Comparison of ENCODE assay signal across 30 mouse cellular contexts in the genomic region with DNA sequence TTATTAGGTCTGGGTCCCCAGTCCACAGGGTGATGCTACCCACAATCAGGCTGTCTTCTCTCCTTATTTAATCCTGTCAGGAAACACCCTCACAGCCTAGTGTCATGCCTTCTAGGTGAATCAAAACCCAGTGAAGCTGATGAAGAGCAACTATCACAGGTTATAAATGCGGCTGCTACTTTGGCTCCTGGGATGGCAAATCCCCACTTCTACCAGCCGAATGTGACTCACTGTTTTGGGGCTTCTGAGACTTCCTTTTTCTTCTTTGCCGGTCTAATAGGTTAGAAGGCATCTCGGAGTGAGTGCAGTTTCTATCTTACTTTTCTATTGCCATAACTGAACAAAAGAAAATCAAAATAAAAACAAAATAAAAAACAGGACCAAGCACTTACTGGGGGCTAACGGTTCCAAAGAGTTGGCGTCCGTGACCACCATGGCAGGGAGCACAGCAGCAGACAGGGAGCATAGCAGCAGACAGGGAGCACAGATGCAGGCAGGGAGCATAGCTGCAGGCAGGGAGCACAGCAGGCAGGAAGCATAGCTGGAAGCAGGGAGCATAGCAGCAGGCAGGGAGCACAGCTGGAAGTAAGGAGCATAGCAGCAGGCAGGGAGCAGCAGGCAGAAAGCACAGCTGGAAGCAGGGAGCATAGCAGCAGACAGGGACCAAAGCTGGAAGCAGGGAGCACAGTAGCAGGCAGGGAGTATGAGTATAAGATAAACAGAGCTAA. TPM values are rescaled to one million over a fixed set of nuclear protein-coding genes. Genes with fewer than 3 reads are reported as not detected.
A peak's percentile ranks its signal among the peaks of the same experiment; 100 is the strongest.
DNase-seq lines count a peak whose midpoint lies in the region; ATAC-seq and TF ChIP-seq lines count a peak whose summit lies in the region.
"Had no signal": no experiment of that assay in that cellular context is flagged by ENCODE, and none has a peak within 500 bp of the region (broad histone marks: within the 10 kb centered on the region; RNA-seq: fewer than 3 reads in every experiment).

No protein-coding gene starts in this region.

- no peak for DNase-seq in liver, postnatal 0 days
- DNase-seq in liver, embryonic 11.5 days (ENCODE audit: low spot score), result no peak
- DNase-seq in cerebellum, postnatal 25 days, result no peak
- no peak for DNase-seq in adipocyte (ENCODE audit: low spot score)
- DNase-seq in left cerebral cortex, postnatal 25 days (ENCODE audit: low spot score in 2 of 2), result no peak
- no peak for DNase-seq in cerebellum, adult 18-20 months
- DNase-seq: adrenal gland, adult 8-10 months; cerebellum, adult 11-12 months; cerebellum, postnatal 10 days; gastrocnemius, postnatal 36 days; heart, adult 18-20 months; heart, postnatal 4 days; kidney, adult 8-10 months; kidney, postnatal 10 days; layer of hippocampus, postnatal 36 days; lung, postnatal 36 days; right cerebral cortex, adult 18-20 months; spleen, adult 18-20 months had no signal

- no peaks in the 10 kb centered on the region for H3K27me3 ChIP-seq in liver, postnatal 0 days (ENCODE audit: insufficient read depth, low read length)
- no peaks in the 10 kb centered on the region for H3K27me3 ChIP-seq in liver, embryonic 11.5 days (replicated peaks; ENCODE audit: control insufficient read depth, insufficient read depth, low read length)
- H3K27me3 ChIP-seq: embryonic facial prominence, embryonic 13.5 days; forebrain, embryonic 15.5 days; hindbrain, embryonic 13.5 days; limb, embryonic 12.5 days; midbrain, embryonic 15.5 days had no signal

- TF ChIP-seq CTCF in liver, postnatal 0 days (IDR thresholded peaks at IDR 0.05; ENCODE audit: low read depth), result no peak
- TF ChIP-seq CTCF in bone marrow, adult 2 months (IDR thresholded peaks at IDR 0.05; ENCODE audit: control insufficient read depth, insufficient read depth, low read length), result no peak

- H3K9ac ChIP-seq in liver, postnatal 0 days (replicated peaks), result no peak overlapping the region
- no peak overlapping the region for H3K9ac ChIP-seq in liver, embryonic 11.5 days (ENCODE audit: low read depth, low read length)
- H3K9ac ChIP-seq: embryonic facial prominence, embryonic 13.5 days; forebrain, embryonic 15.5 days; hindbrain, embryonic 13.5 days; limb, embryonic 12.5 days; midbrain, embryonic 15.5 days had no signal

- H3K27ac ChIP-seq in liver, postnatal 0 days (ENCODE audit: low read depth), result peak overlapping the region; percentile 39; the same call in 1 of the 2 replicates
- H3K27ac ChIP-seq in liver, embryonic 11.5 days (ENCODE audit: low read depth, low read length), result no peak overlapping the region
- peak overlapping the region; percentile 40 for H3K27ac ChIP-seq in bone marrow, adult 2 months (ENCODE audit: control insufficient read depth, insufficient read depth, low read depth, low read length, poor library complexity)
- H3K27ac ChIP-seq: embryonic facial prominence, embryonic 13.5 days; forebrain, embryonic 10.5 days; forebrain, embryonic 15.5 days; hindbrain, embryonic 13.5 days; limb, embryonic 12.5 days; midbrain, embryonic 10.5 days; midbrain, embryonic 15.5 days had no signal

- no peak for ATAC-seq in liver, postnatal 0 days
- no peak for ATAC-seq in liver, embryonic 11.5 days (replicated peaks; ENCODE audit: low FRiP score)
- peak; percentile 48; the same call in 1 of the 2 replicates for ATAC-seq in megakaryocyte, adult 5-6 weeks (ENCODE audit: poor library complexity, severe bottlenecking)
- ATAC-seq: forebrain, embryonic 15.5 days; intestine, embryonic 16.5 days; midbrain, embryonic 15.5 days had no signal

- no peak overlapping the region for H3K4me3 ChIP-seq in liver, postnatal 0 days (ENCODE audit: low read depth, low read length)
- no peak overlapping the region for H3K4me3 ChIP-seq in liver, embryonic 11.5 days (ENCODE audit: low read depth, low read length)
- peak overlapping the region; percentile 27 for H3K4me3 ChIP-seq in bone marrow, adult 2 months (replicated peaks; ENCODE audit: control insufficient read depth, low read depth, low read length)
- H3K4me3 ChIP-seq: embryonic facial prominence, embryonic 13.5 days; forebrain, embryonic 10.5 days; forebrain, embryonic 15.5 days; hindbrain, embryonic 13.5 days; limb, embryonic 12.5 days; midbrain, embryonic 10.5 days; midbrain, embryonic 15.5 days had no signal

- intact Hi-C loops in left cerebral cortex, postnatal 25 days (cut with DNase I), result no loop called here

- WGBS in liver, postnatal 0 days (ENCODE audit: insufficient replicate concordance), result 37% methylated on average over 7 of the region's 7 CpGs
- WGBS in liver, embryonic 11.5 days, result 40% methylated on average over 7 of the region's 7 CpGs
- 7% methylated on average over 7 of the region's 7 CpGs for WGBS in bone marrow, adult 2 months

- H3K4me1 ChIP-seq in liver, postnatal 0 days (ENCODE audit: insufficient read depth), result no peaks in the 10 kb centered on the region
- H3K4me1 ChIP-seq in liver, embryonic 11.5 days (replicated peaks; ENCODE audit: control insufficient read depth, insufficient read depth, low read length), result no peaks in the 10 kb centered on the region
- H3K4me1 ChIP-seq in bone marrow, adult 2 months (ENCODE audit: control insufficient read depth, insufficient read depth, low read length), result peaks cover 6% of the 10 kb centered on the region
- H3K4me1 ChIP-seq: embryonic facial prominence, embryonic 13.5 days; forebrain, embryonic 15.5 days had no signal

- no peaks in the 10 kb centered on the region for H3K9me3 ChIP-seq in liver, postnatal 0 days (ENCODE audit: low read length)
- no peaks in the 10 kb centered on the region for H3K9me3 ChIP-seq in liver, embryonic 11.5 days (ENCODE audit: control insufficient read depth, low read length)
- H3K9me3 ChIP-seq: embryonic facial prominence, embryonic 13.5 days; forebrain, embryonic 10.5 days; forebrain, embryonic 15.5 days; hindbrain, embryonic 13.5 days; limb, embryonic 12.5 days; midbrain, embryonic 10.5 days; midbrain, embryonic 15.5 days had no signal

- no peak for TF ChIP-seq EP300 in liver, postnatal 0 days (IDR thresholded peaks at IDR 0.05; ENCODE audit: low read depth)

- no peaks in the 10 kb centered on the region for H3K36me3 ChIP-seq in liver, postnatal 0 days (replicated peaks; ENCODE audit: insufficient read depth, low read length)
- no peaks in the 10 kb centered on the region for H3K36me3 ChIP-seq in liver, embryonic 11.5 days (ENCODE audit: control insufficient read depth, insufficient read depth, low read length)
- H3K36me3 ChIP-seq: embryonic facial prominence, embryonic 13.5 days; forebrain, embryonic 10.5 days; forebrain, embryonic 15.5 days; hindbrain, embryonic 13.5 days; limb, embryonic 12.5 days; midbrain, embryonic 10.5 days; midbrain, embryonic 15.5 days had no signal

- H3K4me2 ChIP-seq in liver, postnatal 0 days (ENCODE audit: low read depth, low read length), result 0 out of 2 replicates have a peak overlapping the region, but pooled peaks have one; percentile 6
- no peak overlapping the region for H3K4me2 ChIP-seq in liver, embryonic 11.5 days
- H3K4me2 ChIP-seq: embryonic facial prominence, embryonic 13.5 days; forebrain, embryonic 15.5 days; heart, embryonic 11.5 days; hindbrain, embryonic 13.5 days; limb, embryonic 12.5 days; midbrain, embryonic 15.5 days had no signal

- no peak for TF ChIP-seq POLR2A in bone marrow, adult 2 months (IDR thresholded peaks at IDR 0.05; ENCODE audit: borderline replicate concordance, control insufficient read depth, low read depth, low read length)

RNA-seq across cellular contexts. Expression of a gene that starts 2.6 kb away (rescaled TPM):
- 4.3 and 4.5 TPM in 2 replicates for polyA plus RNA-seq in liver, postnatal 0 days (2015; fragmentation: Nextera tagmentation; extraction: Ambion mirVana)
- polyA plus RNA-seq in liver, embryonic 11.5 days (2014; fragmentation: Nextera tagmentation; extraction: Ambion mirVana), result 6.6 and 7.7 TPM in 2 replicates
- polyA plus RNA-seq in bone marrow, adult 2 months (2011; ENCODE audit: insufficient read depth, insufficient read length, low replicate concordance, missing spikeins), result 5.5 and 21.9 TPM in 2 replicates
- 6.3 and 8.1 TPM in 2 replicates for total RNA-seq in megakaryocyte, adult 5-6 weeks (2015)
- 3.9 and 10.6 TPM in 2 replicates for total RNA-seq in megakaryocyte, adult 5-6 weeks (2017)
- 1 to 10 TPM; 6.7 to 9.9 TPM for total RNA-seq in left cerebral cortex, postnatal 25 days (2021)

RNA-seq across cellular contexts. Expression of a gene that starts 12.0 kb away (rescaled TPM):
- 0.90 and 1.0 TPM in 2 replicates for polyA plus RNA-seq in liver, postnatal 0 days (2015; fragmentation: Nextera tagmentation; extraction: Ambion mirVana)
- polyA plus RNA-seq in liver, embryonic 11.5 days (2014; fragmentation: Nextera tagmentation; extraction: Ambion mirVana), result 0.40 and 0.88 TPM in 2 replicates
- polyA plus RNA-seq in bone marrow, adult 2 months (2011; ENCODE audit: insufficient read depth, insufficient read length, low replicate concordance, missing spikeins), result 5.8 and 10.4 TPM in 2 replicates
- total RNA-seq in megakaryocyte, adult 5-6 weeks (2015), result 0.36 TPM in 2 replicates
- total RNA-seq in megakaryocyte, adult 5-6 weeks (2017), result 0.66 and 1.1 TPM in 2 replicates
- 10 to 100 TPM; 16.7 to 17.7 TPM for total RNA-seq in left cerebral cortex, postnatal 25 days (2021)
- total RNA-seq: liver, adult 2 months had no signal
- polyA plus RNA-seq: liver, adult 2 months had no signal
